18 mouse cellular contexts compared by ENCODE assay signal in the genomic region with DNA sequence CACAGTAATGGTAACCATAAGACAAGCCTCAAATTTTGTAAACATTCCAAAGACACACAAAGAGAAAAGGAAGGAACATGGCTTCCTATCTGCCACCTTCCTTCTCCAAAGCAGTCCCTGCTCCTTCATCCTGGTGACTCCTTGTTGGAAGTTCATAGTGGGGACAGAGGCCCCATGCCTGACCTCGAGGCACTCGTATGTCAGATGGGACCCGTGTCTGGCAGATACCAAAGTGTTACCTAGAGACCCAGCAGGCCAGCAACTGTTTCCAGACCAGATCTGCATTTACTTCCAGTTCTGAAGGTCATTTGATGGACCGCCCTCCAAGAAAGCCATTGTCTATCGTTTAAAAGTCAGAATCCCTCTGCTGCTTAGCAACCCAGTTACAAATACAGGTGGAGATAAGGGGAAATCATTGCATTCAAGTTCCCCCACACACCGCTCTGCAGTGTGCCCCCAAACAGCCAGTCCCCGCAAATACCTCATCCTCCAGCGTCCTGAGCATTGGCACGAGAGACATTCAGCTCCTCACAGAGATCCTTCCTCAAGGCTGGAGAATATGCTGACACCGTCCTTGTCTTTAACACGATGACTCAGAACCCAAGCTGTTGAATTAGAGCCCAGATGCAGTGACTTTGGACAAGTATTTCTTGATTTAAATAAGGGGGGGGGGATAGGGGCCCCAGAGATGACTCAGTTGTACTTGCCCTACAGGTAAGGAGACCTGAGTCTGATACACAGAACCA.
"Had no signal": no experiment of that assay in that cellular context is flagged by ENCODE, and none has a peak within 500 bp of the region (broad histone marks: within the 10 kb centered on the region; RNA-seq: fewer than 3 reads in every experiment).

No protein-coding gene starts in this region.

- H3K36me3 ChIP-seq: limb, embryonic 12.5 days; liver, embryonic 15.5 days; midbrain, embryonic 10.5 days; neural tube, embryonic 15.5 days had no signal

- H3K9me3 ChIP-seq: limb, embryonic 12.5 days; liver, embryonic 15.5 days; midbrain, embryonic 10.5 days; neural tube, embryonic 15.5 days had no signal

- H3K27me3 ChIP-seq: liver, embryonic 15.5 days; neural tube, embryonic 15.5 days had no signal

- DNase-seq: kidney, adult 8-10 months; kidney, postnatal 36 days; layer of hippocampus, adult 9-11 months; layer of hippocampus, postnatal 36 days; lung, adult 2 months; lung, postnatal 36 days; right cerebral cortex, adult 18-20 months; right cerebral cortex, postnatal 4 days; spleen, adult 18-20 months; thymus, adult 18-20 months; thymus, postnatal 14 days had no signal

- ATAC-seq: lung, postnatal 0 days had no signal

- H3K4me3 ChIP-seq: limb, embryonic 12.5 days; liver, embryonic 15.5 days; midbrain, embryonic 10.5 days; myocyte; neural tube, embryonic 15.5 days had no signal

- H3K9ac ChIP-seq: limb, embryonic 12.5 days; liver, embryonic 15.5 days; neural tube, embryonic 15.5 days had no signal

- H3K4me2 ChIP-seq: limb, embryonic 12.5 days; liver, embryonic 15.5 days; neural tube, embryonic 15.5 days had no signal

- H3K27ac ChIP-seq: kidney, postnatal 0 days; limb, embryonic 12.5 days; liver, embryonic 15.5 days; midbrain, embryonic 10.5 days; neural tube, embryonic 15.5 days had no signal
